Mouse (Mus musculus): ENCODE measurements at regions not wholly inside any gene's neighbourhood (a gene's known extent, or its start where the extent isn't known, plus 50 kb on each side); places are given as distances from the start of the nearest gene placed in this dataset.

DNA sequence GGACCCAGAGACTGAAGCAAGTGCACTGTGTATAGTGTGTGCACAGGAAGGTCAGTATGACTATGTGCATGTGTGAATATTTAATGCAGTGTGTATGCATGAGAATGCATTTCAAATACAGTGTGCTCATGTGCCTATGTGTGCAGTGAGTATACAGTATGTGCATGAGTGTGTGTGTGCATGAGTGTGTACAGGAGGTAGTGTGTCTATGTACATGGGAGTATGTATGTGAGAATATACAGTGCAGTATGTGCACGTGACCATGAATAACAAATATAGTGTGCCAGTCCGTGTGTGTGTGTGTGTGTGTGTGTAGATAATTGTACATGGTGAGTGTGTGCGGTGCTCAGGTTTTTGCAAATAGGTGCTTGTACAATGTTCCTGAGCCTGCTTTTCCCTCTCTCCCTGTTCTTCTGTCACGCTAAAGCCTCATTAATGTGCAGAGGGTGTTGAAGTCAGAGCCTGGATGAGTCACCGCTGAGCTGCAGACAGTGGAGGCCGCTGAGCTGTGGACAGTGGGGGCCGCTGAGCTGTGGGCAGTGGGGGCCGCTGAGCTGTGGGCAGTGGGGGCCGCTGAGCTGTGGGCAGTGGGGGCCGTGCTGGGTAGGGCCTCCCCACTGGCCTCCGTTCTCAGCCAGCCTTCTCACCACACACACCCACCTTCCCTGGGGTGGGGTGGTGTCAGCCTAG lies 50.8 kb upstream of the Stx16 start:
- Histone ChIP-seq H3K27ac (ENCODE audit: low read length) (no peak overlapping the region), H3K36me3 (ENCODE audit: control insufficient read depth, insufficient read depth) (no peaks in the 10 kb centered on the region), H3K4me3 (replicated peaks; ENCODE audit: low read length) (no peak overlapping the region), H3K9me3 (ENCODE audit: control insufficient read depth, low read length) (no peaks in the 10 kb centered on the region), H3K4me2 (ENCODE audit: low read length) (no peak overlapping the region), H3K4me1 (replicated peaks; ENCODE audit: control insufficient read depth, insufficient read depth, low read length) (no peaks in the 10 kb centered on the region), H3K27me3 (replicated peaks; ENCODE audit: control insufficient read depth, insufficient read depth, low read length) (no peaks in the 10 kb centered on the region), H3K9ac (replicated peaks; ENCODE audit: low read depth, low read length) (no peak overlapping the region)
- 74% methylated on average over 11 of the region's 11 CpGs for WGBS
- ATAC-seq: no peak

Measured in forebrain, embryonic 16.5 days (tissue).